Mouse (Mus musculus): Measurements from ENCODE around the gene Mapkapk3.

Gene Mapkapk3

DNA sequence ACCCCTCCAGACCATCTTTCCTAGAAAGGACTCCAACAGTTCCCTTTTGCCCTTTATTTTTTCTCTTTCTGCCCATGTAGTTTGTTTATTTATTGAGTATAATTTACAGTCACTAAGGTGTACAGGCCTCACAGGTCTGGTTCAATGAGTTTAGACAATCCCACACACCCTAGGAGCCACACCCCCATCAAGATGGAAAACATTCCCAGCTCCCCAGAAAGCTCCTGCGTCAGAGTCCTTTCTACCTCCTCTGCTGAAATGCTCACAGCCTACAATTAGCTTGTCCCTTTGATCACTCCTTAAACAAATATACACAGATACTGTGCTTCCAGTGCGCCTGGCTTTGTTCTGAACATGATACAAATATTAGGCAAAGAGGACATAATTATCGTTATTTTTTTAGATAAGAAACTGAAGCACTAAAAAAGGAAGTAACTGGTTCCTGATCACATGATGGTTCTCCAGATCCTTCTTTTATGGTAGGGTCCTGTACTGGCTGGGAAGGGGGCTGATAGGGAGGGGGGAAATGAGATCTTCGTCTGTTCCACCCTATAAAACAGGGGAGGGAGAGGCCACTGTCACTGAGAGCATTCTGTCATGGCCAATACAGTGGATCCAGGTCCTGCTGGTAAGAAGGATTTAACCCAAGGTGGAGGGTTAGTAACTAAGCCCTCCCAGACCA, 21.8 kb downstream of the Mapkapk3 start:
- no peak for DNase-seq (ENCODE audit: low spot score in 2 of 2)

DNA sequence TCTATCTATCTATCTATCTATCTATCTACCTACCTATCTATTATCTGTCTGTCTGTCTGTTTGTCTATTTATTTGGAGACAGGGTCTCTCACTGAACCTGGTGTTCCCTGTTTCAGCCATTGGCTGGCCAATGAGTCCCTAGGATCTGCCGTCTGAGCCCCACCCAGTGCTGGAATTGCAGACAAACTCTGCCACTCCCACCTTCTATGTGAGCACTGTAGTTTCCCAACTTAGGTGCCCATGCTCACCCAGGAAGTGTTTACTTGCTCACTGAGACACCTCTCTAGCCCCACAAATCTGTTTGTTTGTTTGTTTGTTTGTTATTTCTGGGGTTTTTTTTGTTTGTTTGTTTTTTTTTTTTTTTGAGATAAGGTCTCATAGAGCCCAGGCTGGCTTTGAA, 22.6 kb downstream of the Mapkapk3 start:
- DNase-seq (ENCODE audit: low spot score in 2 of 2), result no peak

DNA sequence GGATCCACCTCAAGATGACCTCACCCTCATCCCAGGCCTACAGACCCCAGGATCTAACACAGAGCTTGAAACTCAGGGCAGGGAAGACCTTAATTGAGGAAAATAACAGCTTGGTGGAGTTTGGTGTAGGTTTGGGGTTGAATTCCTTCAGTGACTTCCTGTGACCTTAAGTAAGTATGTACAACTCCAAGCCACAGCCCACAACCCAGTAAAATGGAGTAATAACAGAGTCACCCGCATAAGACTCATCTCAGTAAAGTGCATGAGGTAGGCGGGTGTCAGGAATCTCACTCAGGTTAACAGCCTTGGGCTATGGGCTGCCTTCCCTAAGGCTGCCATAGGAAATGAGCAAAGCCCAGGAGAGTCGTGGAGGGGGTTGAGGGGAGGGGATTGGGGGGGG, 24.9 kb downstream of the Mapkapk3 start:
- DNase-seq (ENCODE audit: low spot score in 2 of 2), result no peak

DNA sequence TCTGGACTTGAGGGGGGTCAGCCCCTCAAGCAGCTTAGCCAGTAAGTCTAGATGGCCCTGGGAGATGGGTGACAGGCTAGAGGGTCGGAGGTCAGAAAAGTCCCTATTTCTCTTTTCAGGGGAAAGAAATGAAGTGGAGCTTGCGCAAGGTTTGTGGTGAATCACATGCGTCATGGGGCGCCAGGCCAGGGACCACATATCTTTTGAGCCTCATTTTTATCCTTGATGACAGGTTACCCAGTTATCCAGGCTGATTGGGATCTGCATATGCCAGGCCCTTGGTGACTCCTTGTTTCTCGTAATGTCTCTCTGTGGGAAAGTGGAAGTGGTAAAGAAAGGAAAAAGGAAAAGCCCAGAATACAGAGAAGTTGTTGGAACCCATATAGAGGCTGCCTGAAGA, 25.8 kb downstream of the Mapkapk3 start:
- no peak for DNase-seq (ENCODE audit: low spot score in 2 of 2)

DNA sequence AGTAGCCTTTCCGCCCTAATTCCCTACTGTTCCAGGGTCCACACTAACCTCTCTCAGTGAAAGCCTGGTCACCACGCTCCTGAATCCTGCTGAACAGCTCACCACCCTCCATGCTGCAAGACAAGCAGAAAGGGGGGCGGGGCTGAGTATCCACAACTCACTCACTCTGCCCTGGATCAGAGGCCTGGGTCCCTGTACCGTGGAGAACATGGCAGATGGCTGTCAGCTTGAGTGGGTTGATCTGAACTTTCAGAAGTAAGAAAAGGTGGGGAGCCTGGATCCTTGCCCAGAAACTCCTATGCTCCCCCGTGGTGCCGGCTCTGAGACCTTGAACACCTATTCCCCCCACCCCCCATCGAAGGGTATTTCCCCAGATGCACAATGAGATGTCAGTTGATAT, 27.3 kb downstream of the Mapkapk3 start:
- DNase-seq (ENCODE audit: low spot score in 2 of 2), result no peak

DNA sequence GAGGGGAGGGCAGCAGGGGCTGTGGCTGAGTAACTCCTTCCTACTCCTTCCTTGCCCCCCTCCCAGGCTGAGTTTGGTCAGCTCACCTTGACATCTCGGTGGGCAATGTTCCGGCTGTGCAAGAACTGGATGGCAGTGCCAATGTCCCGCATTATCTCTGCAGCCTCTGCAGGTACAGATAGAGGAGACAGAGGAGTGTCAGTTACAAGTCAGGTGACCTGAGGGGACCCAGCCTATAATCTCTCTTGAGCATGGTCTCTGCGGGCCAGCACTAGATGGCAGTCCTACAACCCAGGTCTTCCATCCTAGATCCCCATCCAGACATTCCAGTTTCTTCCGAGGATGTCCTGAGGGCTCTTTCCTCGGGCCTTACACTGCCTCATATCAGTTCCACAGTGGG, 27.9 kb downstream of the Mapkapk3 start:
- no peak for DNase-seq (ENCODE audit: low spot score in 2 of 2)

DNA sequence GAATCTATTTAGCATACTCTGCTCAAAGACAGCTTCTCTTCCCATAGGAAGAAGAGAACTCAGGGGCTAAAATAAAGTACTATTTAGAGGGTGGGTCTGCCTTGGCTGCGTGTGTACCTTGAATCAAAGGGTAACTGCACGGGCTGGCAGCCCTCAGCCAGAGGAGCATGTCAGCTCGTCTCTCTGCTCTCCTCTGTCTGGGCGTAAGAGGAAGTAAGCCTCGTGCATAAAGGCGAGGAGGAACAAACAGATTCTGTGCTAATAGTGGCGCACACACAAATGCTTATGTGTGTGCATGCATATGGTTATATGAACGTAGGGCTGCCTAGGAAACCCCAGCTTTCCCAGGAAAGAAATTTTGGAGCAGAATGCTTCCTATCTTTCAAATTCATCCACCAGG, 28.8 kb downstream of the Mapkapk3 start:
- DNase-seq (ENCODE audit: low spot score in 2 of 2), result peak; percentile 46 to 50

DNA sequence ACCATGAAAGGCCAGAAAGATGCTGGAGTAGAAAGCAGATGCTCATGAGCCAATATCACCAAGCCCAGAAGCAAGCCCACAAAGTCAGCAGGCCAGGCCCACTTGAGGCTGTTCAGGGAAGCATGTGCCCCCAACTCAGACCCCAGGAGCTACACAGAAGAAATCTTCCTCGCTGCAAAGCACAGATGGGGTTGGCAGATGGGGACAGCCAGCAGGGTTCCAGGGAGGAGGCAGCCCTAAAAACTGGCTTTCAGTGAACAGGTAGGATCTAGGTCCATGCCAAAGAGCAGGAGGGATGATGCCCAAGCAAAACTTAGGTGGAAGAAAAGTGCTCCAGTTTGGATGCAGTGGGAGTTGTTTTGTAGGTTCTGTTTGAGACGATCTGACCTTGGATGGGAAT, 29.2 kb downstream of the Mapkapk3 start:
- no peak for DNase-seq (ENCODE audit: low spot score in 2 of 2)

DNA sequence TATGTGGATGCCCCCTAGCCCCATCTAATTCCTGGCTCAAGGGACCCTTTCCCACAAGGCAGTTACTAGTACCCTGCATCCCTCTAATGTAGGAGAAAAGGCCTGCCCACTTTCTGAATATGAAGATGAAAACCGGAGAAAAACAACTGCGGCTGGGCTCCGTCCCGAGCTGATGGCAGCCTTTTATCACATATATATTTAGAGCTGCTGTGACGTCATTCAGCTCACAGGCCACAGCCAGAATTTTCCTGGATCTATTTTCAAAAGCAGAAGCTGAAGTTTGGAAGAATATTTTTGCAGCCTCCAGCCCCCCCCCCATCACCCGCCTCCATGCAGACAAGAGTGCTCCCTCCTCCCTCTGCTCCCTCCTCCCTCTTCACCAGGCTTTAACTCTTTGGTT, 30.1 kb downstream of the Mapkapk3 start:
- no peak for DNase-seq (ENCODE audit: low spot score in 2 of 2)

DNA sequence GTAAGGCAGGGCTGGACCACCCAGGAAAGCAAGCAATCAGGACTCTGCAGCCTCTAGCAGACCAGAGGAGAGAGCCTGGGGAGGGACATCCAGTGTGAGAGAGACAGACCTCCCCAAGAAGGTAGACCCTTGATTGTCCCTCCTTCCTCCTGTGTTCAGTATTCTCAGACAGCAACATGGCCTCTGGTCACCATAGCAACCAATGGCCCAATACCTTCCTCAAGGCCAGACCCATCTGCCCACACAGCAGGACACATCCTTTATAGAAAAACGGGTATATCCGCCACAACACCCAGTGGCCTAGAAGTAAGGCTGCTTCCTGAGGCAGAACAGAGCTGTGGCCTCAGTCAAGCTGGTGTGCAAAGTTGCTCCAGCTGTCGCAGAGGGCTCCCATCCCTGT, 34.1 kb downstream of the Mapkapk3 start:
- DNase-seq (ENCODE audit: low spot score in 2 of 2), result no peak

DNA sequence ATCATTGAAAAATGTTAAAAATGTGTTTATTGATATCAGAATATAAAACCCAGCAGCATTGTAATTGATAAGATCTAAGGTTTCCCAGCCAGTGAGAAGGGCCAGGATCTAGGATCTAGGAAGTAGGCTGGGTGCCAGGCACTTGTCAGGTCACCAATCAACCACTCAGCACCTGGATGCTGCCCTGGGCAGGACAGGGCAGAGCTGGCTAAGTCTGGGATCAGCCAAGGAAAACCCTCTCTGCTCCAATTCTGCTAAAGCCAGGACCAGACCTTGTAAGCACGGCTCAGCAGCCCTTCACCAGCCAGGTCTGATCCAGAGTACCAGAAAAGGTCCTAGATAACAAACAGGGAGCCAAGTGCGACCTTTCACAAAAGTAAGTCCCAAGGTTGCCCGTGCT, 34.8 kb downstream of the Mapkapk3 start:
- no peak for DNase-seq (ENCODE audit: low spot score in 2 of 2)

DNA sequence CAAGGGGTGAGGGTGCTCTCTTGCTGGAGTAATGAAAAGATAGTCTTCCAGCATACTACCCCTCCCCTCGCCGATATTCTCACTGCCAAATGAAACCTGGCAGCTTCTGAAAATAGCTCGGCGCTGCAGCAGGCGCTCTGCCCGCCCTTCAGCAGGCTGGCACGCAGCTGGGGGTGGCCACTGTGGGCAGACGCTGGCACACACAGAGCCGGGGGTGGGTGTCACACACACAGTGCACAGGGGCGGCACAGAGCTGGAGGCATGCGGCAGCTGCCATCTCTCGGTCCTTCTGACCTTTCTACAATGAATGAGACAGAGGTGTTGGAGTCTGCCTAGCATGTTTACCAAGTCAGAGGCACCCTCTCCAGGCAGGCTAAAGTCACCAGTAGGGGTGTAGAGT, 35.2 kb downstream of the Mapkapk3 start:
- no peak for DNase-seq (ENCODE audit: low spot score in 2 of 2)

DNA sequence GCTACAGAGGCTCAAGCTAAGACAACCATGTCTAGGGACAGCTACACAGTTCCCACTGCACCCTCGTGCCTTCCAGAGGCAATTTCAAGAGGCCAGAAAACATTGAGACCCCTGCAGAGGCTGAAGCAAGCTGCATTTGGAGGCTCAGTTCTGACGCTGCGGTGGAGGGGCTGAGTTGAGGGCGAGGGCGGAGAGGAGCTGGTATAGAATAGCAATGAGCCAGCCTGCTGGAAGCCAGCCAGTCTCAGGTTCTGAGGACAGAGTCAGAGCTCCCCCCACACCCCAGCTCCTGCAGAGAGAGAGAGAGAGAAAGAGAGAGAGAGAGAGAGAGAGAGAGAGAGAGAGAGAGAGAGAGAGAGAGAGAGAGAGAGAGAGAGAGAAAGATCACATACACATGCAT, 37.5 kb downstream of the Mapkapk3 start:
- no peak for DNase-seq (ENCODE audit: low spot score in 2 of 2)

DNA sequence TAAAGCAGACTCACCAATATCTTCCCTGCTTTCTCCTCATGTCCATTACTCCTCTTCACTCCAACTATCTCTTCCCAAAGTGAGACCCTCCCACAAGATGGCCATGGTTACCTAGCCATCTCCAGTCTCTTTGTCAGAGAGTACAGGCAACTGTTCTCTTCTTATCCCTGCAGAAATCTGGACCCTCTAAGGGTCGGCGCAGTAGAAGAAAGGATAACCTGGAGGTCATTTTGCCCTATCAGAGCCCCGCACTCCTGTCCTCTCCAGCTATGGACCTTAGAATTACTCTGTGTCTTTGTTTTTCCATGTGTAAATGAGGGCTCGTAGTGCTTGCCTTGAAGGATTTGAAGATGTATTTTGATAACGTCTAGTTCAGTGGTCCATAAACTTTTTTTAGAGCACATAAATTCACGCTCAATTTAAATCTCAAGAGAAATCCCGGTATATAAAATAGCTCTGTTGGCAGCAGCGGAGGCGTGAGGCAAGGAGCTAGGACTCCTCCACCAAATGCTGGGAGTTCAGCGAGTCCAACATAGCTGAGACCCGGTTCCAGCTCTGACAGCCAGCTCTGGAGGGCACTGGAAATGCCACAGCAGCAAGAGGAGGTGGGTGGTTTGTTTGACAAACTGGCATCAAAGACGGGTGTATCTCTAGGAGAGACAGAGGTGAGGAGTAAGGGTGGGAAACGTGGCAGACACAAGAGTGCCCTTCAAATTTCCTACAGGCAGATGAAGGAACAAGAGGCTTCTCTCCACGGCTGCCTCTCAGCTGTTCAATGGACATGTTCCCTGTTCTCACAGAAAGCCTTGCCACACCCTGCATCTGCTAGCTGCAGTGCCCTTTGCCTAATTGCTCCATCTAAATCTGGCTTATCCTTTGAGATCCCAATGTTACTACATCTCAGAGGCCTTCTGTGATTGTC, 39.0 kb downstream of the Mapkapk3 start:
- DNase-seq (ENCODE audit: low spot score in 2 of 2), result no peak

DNA sequence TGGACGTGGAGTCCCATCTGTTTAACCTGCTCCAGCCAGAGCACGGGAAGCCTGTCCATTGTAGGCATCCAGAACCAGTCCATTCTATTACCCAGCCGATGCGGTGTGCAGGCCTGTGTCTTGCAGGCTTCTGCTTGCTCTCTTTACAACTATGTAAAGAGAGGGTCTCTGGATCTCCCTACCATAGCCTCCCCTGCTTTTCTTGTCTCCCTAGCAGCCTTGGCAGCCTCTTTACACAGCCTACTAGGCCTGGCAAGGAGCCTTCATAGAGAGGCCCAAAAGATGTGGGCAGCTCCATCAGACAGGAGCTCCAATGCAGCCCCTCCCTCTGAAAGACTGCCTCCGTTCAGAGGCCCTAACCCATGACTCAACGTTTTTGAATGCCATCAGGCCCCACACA, 40.5 kb downstream of the Mapkapk3 start:
- DNase-seq (ENCODE audit: low spot score in 2 of 2), result no peak

DNA sequence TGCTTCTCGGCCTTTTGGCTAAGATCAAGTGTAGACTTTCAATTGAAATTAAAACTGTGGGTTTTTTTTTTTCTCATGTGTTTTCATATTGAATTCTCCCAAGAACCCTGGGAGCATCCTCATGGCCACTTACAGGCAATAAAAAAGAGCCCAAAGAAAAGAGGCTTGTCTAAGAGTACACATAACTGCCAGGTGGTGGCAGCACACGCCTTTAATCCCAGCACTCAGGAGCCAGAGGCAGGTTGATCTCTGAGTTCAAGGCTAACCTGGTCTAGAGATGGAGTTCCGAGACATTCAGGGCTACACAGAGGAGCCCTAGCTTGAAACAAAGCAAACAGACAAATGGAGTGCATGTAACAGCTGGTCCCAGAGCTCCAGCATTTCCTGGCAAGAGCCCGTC, 43.5 kb downstream of the Mapkapk3 start:
- peak in 1 of 2 experiments; percentile 12 for DNase-seq (ENCODE audit: low spot score in 2 of 2)

DNA sequence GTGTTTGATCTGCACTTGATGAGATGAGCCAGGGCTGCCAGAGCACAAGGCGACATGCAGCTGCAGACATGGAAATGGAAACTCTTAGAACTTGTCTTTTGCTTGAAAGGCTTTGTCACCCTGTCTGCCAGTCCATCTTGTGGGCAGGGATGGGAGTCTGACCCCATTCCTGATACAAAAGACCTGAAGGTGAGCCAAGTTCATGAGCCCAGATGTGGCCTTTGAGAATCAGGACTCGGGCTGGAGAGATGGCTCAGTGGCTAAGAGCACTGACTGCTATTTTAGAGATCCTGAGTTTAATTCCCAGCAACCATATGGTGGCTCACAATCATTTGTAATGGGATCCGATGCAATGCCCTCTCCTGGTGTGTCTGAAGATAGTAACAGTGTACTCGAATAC, 44.4 kb downstream of the Mapkapk3 start:
- DNase-seq (ENCODE audit: low spot score in 2 of 2), result no peak

DNA sequence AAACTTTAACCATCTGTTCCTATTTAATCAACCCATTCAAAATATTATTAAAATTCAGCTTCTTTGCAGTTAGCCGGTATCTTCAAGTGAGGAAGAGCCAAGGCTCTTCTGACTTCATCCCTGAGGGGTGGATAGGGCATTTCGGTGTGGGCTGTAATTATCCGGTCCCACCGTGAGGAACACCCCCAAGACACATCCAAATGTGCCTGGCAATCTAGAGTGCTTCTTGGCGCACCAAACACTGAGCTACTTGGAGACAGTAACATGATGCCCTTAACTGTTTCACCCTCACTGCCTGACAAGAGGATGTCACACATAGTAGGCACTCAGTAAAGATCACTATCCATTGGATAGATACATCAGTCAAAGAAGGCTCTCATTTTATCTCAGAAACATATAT, 53.5 kb downstream of the Mapkapk3 start:
- DNase-seq (ENCODE audit: low spot score in 2 of 2), result peak in 1 of 2 experiments; percentile 0

DNA sequence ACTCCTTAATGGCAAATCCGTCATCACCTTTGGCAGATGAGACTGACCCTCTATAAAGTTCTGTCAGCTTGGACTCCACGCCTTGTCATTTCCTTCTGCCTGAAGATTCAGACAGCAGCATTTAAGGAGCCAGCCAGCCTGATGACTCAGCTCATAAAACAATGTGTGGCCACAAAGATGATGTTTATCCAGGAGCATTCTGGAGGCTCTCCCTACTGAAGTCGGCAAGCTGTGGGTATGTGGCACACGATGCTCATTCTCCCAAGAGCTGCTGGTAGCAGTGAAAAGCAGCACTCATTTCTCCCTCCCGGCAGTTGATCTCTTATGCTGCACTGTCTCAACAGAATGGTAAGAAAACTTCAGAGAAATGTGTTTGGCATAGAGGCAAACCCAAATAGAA, 54.4 kb downstream of the Mapkapk3 start:
- peak in 1 of 2 experiments; percentile 0 for DNase-seq (ENCODE audit: low spot score in 2 of 2)

DNA sequence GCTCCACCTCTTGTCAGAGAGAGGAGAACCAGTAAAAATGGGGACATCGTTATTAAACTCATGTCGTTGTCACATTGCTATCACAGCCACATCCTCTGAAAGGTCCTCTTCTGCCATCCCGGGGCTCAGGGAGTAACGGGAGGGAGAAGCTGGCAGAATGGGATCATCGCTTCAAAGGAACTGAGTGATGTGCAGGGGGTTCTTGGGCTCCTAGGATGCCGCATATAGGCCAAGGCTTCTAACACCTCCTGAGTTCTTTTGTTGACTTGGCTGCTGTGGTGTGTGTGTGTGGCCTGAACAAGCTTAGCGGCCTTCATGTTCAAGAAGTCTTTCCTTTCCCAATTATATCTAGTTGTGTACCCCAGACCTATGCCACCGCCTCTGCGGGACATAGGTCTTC, 57.5 kb downstream of the Mapkapk3 start:
- DNase-seq (ENCODE audit: low spot score in 2 of 2), result peak in 1 of 2 experiments; percentile 0

DNA sequence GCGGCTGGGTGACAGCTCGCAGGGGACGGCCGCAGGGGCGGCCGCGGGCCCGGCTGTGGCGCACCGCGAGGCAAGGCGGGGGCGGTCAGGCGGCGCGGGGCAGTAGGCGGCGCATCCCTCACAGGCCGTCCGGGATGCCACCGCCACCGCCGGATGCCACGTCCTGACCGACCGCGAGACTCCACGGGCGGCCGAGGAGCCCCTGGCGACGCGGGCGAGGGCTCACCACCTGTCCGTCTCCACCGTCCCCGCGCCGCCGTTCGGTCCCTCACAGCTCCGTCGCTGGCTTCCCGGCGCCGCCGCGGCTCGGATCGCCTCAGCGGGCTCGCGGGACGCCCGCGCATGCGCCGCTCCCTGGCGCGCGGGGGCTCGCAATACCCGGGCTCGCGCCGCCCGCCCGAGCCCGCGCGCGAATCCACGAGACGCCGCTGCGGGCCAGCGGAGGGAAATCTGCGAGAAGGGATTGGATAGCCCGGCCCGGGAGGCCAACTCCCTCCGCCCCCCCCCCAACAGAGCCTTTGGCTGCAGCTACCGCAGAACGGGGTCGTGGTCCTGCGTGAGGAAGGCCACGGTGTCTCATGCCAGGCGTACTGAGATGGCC, 58.0 kb downstream of the Mapkapk3 start, which contains the start of gene Dock3:
Gene Dock3, minus strand, starts transcription at position 371 of the 601 bp plus-strand sequence.
- DNase-seq (ENCODE audit: low spot score in 2 of 2), result peak; percentile 1 to 7

DNA sequence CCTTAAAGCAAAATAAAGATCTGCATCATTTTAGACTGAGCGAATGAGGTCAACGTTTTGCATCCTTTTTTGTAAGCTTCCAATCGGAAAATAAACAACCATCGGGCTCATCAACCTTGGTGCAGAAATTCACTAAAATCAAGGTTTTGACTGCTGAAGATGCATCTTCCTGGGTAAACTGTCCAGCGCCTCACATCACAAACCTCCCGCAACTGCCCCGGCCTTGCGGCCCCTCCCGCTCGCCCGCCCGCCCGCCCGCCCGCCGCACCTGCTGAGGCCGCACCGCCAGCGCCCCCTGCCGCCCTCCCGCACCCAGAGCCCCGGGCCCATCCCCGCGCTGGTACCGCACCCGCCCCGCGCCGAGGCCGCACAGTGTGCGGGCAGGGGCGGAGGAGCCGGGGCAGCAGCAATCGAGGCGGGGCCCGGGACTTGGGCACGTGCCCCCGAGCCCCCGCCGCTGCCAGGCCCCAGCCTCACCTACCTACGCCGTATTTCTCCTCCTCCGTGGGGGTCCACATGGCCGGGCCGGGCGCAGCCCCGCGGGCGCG, 58.6 kb downstream of the Mapkapk3 start:
- DNase-seq (ENCODE audit: low spot score in 2 of 2), result no peak

All from spleen, postnatal 36 days (tissue).